Mouse (Mus musculus) midbrain, embryonic 12.5 days (tissue): ENCODE measurements around the gene Stag1. TPM values are rescaled to one million over a fixed set of nuclear protein-coding genes. Genes with fewer than 3 reads are reported as not detected.

Experiments used
- ATAC-seq: fragments of 200-750 bp; cut with Nextera tagmentation; 2 replicates; pipeline ENCODE4 v1.8.0; 2017; ENCODE audit warnings: low read depth, moderate TSS enrichment, moderate library complexity; ENCODE audit not compliant: low FRiP score
- H3K27ac ChIP-seq: fragments of 300-500 bp; sonication (generic); replicated peaks from 2 replicates; pipeline ENCODE4 v1.5.1; 2016; ENCODE audit warnings: mild to moderate bottlenecking
- H3K27me3 ChIP-seq: fragments of 300-500 bp; sonication (generic); 2 replicates; pipeline ENCODE4 v1.6.1; 2016; ENCODE audit warnings: mild to moderate bottlenecking
- H3K36me3 ChIP-seq: fragments of 300-500 bp; sonication (generic); 2 replicates; pipeline ENCODE4 v1.6.1; 2016
- H3K4me1 ChIP-seq: fragments of 300-500 bp; sonication (generic); 2 replicates; pipeline ENCODE4 v1.6.1; 2016
- H3K4me2 ChIP-seq: fragments of 300-500 bp; sonication (generic); replicated peaks from 2 replicates; pipeline ENCODE4 v1.6.1; 2016; ENCODE audit warnings: mild to moderate bottlenecking, moderate library complexity
- H3K4me3 ChIP-seq: fragments of 300-500 bp; sonication (generic); 2 replicates; pipeline ENCODE4 v1.5.1; 2016; ENCODE audit warnings: mild to moderate bottlenecking
- H3K9ac ChIP-seq: fragments of 300-500 bp; sonication (generic); replicated peaks from 2 replicates; pipeline ENCODE4 v1.6.1; 2016; ENCODE audit warnings: mild to moderate bottlenecking, moderate library complexity
- H3K9me3 ChIP-seq: fragments of 300-500 bp; sonication (generic); 2 replicates; pipeline ENCODE4 v1.6.1; 2016; ENCODE audit warnings: mild to moderate bottlenecking
- WGBS: fragments of 180-500 bp; shearing (Covaris S2); methylation state at CpG from one replicate; pipeline ENCODE4 v1.1.7; 2016; 5-methylcytosine and 5-hydroxymethylcytosine counted together
- polyA plus RNA-seq: library from polyadenylated mRNA; unstranded; fragments of >200 nt; fragmentation: Nextera tagmentation; extraction: Ambion mirVana; gene quantifications from 2 replicates; pipeline ENCODE4 v1.2.1, GENCODE M21; 2016

The Stag1 gene
- polyA plus RNA-seq, 1 experiment from 2014 or later, result 63.6 TPM

- no peaks in the 10 kb centered on the region for H3K9me3 ChIP-seq
- no peak overlapping the region for H3K9ac ChIP-seq
- H3K27ac ChIP-seq, result no peak overlapping the region
- H3K4me2 ChIP-seq, result no peak overlapping the region
- 88% methylated on average over 7 of the region's 7 CpGs for WGBS
- no peaks in the 10 kb centered on the region for H3K27me3 ChIP-seq
- peaks cover 15% of the 10 kb centered on the region; the same call in 1 of the 2 replicates for H3K36me3 ChIP-seq
- no peak for ATAC-seq
- H3K4me1 ChIP-seq, result no peaks in the 10 kb centered on the region
- H3K4me3 ChIP-seq, result no peak overlapping the region
These were observed 385.2 kb downstream of the Stag1 start for GRCm38 (mm10) chr9:100982786-100983185.

GRCm38 (mm10) chr9:100984381-100985310, 387.0 kb downstream of the Stag1 start:
- H3K9me3 ChIP-seq, result no peaks in the 10 kb centered on the region
- no peak overlapping the region for H3K4me2 ChIP-seq
- no peak overlapping the region for H3K27ac ChIP-seq
- no peaks in the 10 kb centered on the region for H3K27me3 ChIP-seq
- H3K4me3 ChIP-seq, result no peak overlapping the region
- no peaks in the 10 kb centered on the region for H3K4me1 ChIP-seq
- no peak for ATAC-seq
- no peak overlapping the region for H3K9ac ChIP-seq
- 96% methylated on average over 25 of the region's 25 CpGs for WGBS
- peaks cover 18% of the 10 kb centered on the region; the same call in 1 of the 2 replicates for H3K36me3 ChIP-seq

- Histone ChIP-seq H3K27ac (no peak overlapping the region), H3K27me3 (no peaks in the 10 kb centered on the region), H3K9me3 (no peaks in the 10 kb centered on the region), H3K9ac (no peak overlapping the region), H3K36me3 (peaks cover 20% of the 10 kb centered on the region; the same call in 1 of the 2 replicates), H3K4me3 (no peak overlapping the region), H3K4me1 (no peaks in the 10 kb centered on the region), H3K4me2 (no peak overlapping the region)
- WGBS, result 94% methylated on average over 5 of the region's 5 CpGs
- ATAC-seq, result no peak
These were observed 389.4 kb downstream of the Stag1 start for GRCm38 (mm10) chr9:100987006-100987405.

- no peak overlapping the region for H3K9ac ChIP-seq
- WGBS, result 94% methylated on average over 3 of the region's 3 CpGs
- H3K9me3 ChIP-seq, result no peaks in the 10 kb centered on the region
- H3K4me1 ChIP-seq, result no peaks in the 10 kb centered on the region
- H3K36me3 ChIP-seq, result peaks cover 20% of the 10 kb centered on the region; the same call in 1 of the 2 replicates
- no peak overlapping the region for H3K4me3 ChIP-seq
- H3K4me2 ChIP-seq, result no peak overlapping the region
- H3K27me3 ChIP-seq, result no peaks in the 10 kb centered on the region
- H3K27ac ChIP-seq, result no peak overlapping the region
- ATAC-seq, result no peak
These were observed 390.3 kb downstream of the Stag1 start for GRCm38 (mm10) chr9:100987850-100988249.

GRCm38 (mm10) chr9:100990609-100991008, 393.0 kb downstream of the Stag1 start:
- H3K36me3 ChIP-seq, result peaks cover 16% of the 10 kb centered on the region
- H3K9ac ChIP-seq, result no peak overlapping the region
- no peak for ATAC-seq
- H3K4me2 ChIP-seq, result no peak overlapping the region
- WGBS, result 87% methylated on average over 5 of the region's 5 CpGs
- H3K4me3 ChIP-seq, result no peak overlapping the region
- no peak overlapping the region for H3K27ac ChIP-seq
- no peaks in the 10 kb centered on the region for H3K9me3 ChIP-seq
- H3K27me3 ChIP-seq, result no peaks in the 10 kb centered on the region
- H3K4me1 ChIP-seq, result no peaks in the 10 kb centered on the region

- no peak overlapping the region for H3K27ac ChIP-seq
- WGBS, result 99% methylated on average over 2 of the region's 2 CpGs
- no peak overlapping the region for H3K4me3 ChIP-seq
- H3K27me3 ChIP-seq, result no peaks in the 10 kb centered on the region
- H3K9me3 ChIP-seq, result no peaks in the 10 kb centered on the region
- H3K36me3 ChIP-seq, result peaks cover 18% of the 10 kb centered on the region
- ATAC-seq, result no peak
- no peak overlapping the region for H3K4me2 ChIP-seq
- H3K4me1 ChIP-seq, result no peaks in the 10 kb centered on the region
- no peak overlapping the region for H3K9ac ChIP-seq
These were observed 393.7 kb downstream of the Stag1 start for GRCm38 (mm10) chr9:100991321-100991720.

- peaks cover 18% of the 10 kb centered on the region for H3K36me3 ChIP-seq
- no peaks in the 10 kb centered on the region for H3K4me1 ChIP-seq
- ATAC-seq, result no peak
- H3K27me3 ChIP-seq, result no peaks in the 10 kb centered on the region
- no peaks in the 10 kb centered on the region for H3K9me3 ChIP-seq
- WGBS, result 93% methylated on average over 2 of the region's 2 CpGs
- H3K4me2 ChIP-seq, result no peak overlapping the region
- no peak overlapping the region for H3K9ac ChIP-seq
- no peak overlapping the region for H3K27ac ChIP-seq
- H3K4me3 ChIP-seq, result no peak overlapping the region
These were observed 394.6 kb downstream of the Stag1 start for GRCm38 (mm10) chr9:100992191-100992590.

- no peak overlapping the region for H3K9ac ChIP-seq
- no peaks in the 10 kb centered on the region for H3K9me3 ChIP-seq
- WGBS, result 83% methylated on average over 4 of the region's 4 CpGs
- H3K4me3 ChIP-seq, result no peak overlapping the region
- no peak overlapping the region for H3K4me2 ChIP-seq
- no peak for ATAC-seq
- H3K27me3 ChIP-seq, result no peaks in the 10 kb centered on the region
- H3K4me1 ChIP-seq, result no peaks in the 10 kb centered on the region
- H3K36me3 ChIP-seq, result peaks cover 19% of the 10 kb centered on the region
- no peak overlapping the region for H3K27ac ChIP-seq
These were observed 396.3 kb downstream of the Stag1 start for GRCm38 (mm10) chr9:100993937-100994336.

GRCm38 (mm10) chr9:100997138-100997537, 399.5 kb downstream of the Stag1 start:
- H3K27ac ChIP-seq, result no peak overlapping the region
- H3K36me3 ChIP-seq, result peaks cover 17% of the 10 kb centered on the region
- H3K4me1 ChIP-seq, result no peaks in the 10 kb centered on the region
- WGBS, result 98% methylated on average over 2 of the region's 2 CpGs
- H3K27me3 ChIP-seq, result no peaks in the 10 kb centered on the region
- H3K9me3 ChIP-seq, result no peaks in the 10 kb centered on the region
- no peak overlapping the region for H3K4me3 ChIP-seq
- ATAC-seq, result no peak
- no peak overlapping the region for H3K4me2 ChIP-seq
- H3K9ac ChIP-seq, result no peak overlapping the region

GRCm38 (mm10) chr9:101002053-101002452, 404.5 kb downstream of the Stag1 start:
- WGBS, result 92% methylated on average over 4 of the region's 4 CpGs
- Histone ChIP-seq H3K4me2 (no peak overlapping the region), H3K4me1 (no peaks in the 10 kb centered on the region), H3K9ac (no peak overlapping the region), H3K27ac (no peak overlapping the region), H3K36me3 (peaks cover 4% of the 10 kb centered on the region; the same call in 1 of the 2 replicates), H3K27me3 (no peaks in the 10 kb centered on the region), H3K9me3 (peaks cover 4% of the 10 kb centered on the region; the same call in 1 of the 2 replicates), H3K4me3 (no peak overlapping the region)
- no peak for ATAC-seq

- Histone ChIP-seq H3K9me3 (peaks cover 4% of the 10 kb centered on the region; the same call in 1 of the 2 replicates), H3K36me3 (peaks cover 4% of the 10 kb centered on the region; the same call in 1 of the 2 replicates), H3K4me1 (no peaks in the 10 kb centered on the region), H3K27me3 (no peaks in the 10 kb centered on the region), H3K4me3 (no peak overlapping the region), H3K27ac (no peak overlapping the region), H3K9ac (no peak overlapping the region), H3K4me2 (no peak overlapping the region)
- no peak for ATAC-seq
- WGBS, result 92% methylated on average over 8 of the region's 8 CpGs
These were observed 405.2 kb downstream of the Stag1 start for GRCm38 (mm10) chr9:101002841-101003240.

- no peaks in the 10 kb centered on the region for H3K4me1 ChIP-seq
- H3K4me3 ChIP-seq, result no peak overlapping the region
- 86% methylated on average over 5 of the region's 5 CpGs for WGBS
- H3K9ac ChIP-seq, result no peak overlapping the region
- ATAC-seq, result no peak
- H3K9me3 ChIP-seq, result peaks cover 4% of the 10 kb centered on the region; the same call in 1 of the 2 replicates
- H3K27ac ChIP-seq, result no peak overlapping the region
- no peaks in the 10 kb centered on the region for H3K27me3 ChIP-seq
- no peak overlapping the region for H3K4me2 ChIP-seq
- peaks cover 4% of the 10 kb centered on the region; the same call in 1 of the 2 replicates for H3K36me3 ChIP-seq
These were observed 405.7 kb downstream of the Stag1 start for GRCm38 (mm10) chr9:101003302-101003701.
